Mouse (Mus musculus) olfactory bulb, adult 2 months (tissue): Measurements from ENCODE around the gene Apoe.

Experiments used
- CTCF ChIP-seq: fragments of 200-500 bp; IDR thresholded peaks from 2 replicates; pipeline ENCODE4 v1.5.1; 2012; ENCODE audit warnings: low read depth, mild to moderate bottlenecking, low read length, moderate library complexity; ENCODE audit not compliant: insufficient read depth
- POLR2A ChIP-seq: fragments of 200-500 bp; IDR thresholded peaks from 2 replicates; pipeline ENCODE4 v1.6.1; 2012; ENCODE audit warnings: mild to moderate bottlenecking, low read depth, low read length, moderate library complexity; ENCODE audit not compliant: insufficient read depth

GRCm38 (mm10) chr7:19718297-19718952, 19.4 kb upstream of the Apoe start:
- TF ChIP-seq POLR2A (no peak), CTCF (no peak)
